Mouse (Mus musculus) MEL (cell line): ENCODE measurements around the gene Tcl1b1. TPM values are rescaled to one million over a fixed set of nuclear protein-coding genes. Genes with fewer than 3 reads are reported as not detected.
"Not testable (repeated sequence)": the region's sequence is repeated elsewhere in the genome, so short reads cannot be mapped to it uniquely, and the experiment has no call there.

Experiments used
- DNase-seq: peaks from one replicate; pipeline ENCODE4 v3.0.0; 2011; ENCODE audit warnings: low read depth, low spot score
- H3K27ac ChIP-seq: 2 replicates; pipeline ENCODE4 v1.5.1; 2012; ENCODE audit warnings: low read depth, mild to moderate bottlenecking, control low read depth, low read length, moderate library complexity; ENCODE audit not compliant: control insufficient read depth
- H3K27me3 ChIP-seq, 2 experiments: fragments of 150-350 bp in 1 of 2; sonication (generic) in 1 of 2; 2 replicates each; pipeline ENCODE4 v1.6.1; 2012; ENCODE audit warnings: low read length in 2 of 2, mild to moderate bottlenecking in 2 of 2, improper control_type of control experiment in 1 of 2, moderate library complexity in 1 of 2; ENCODE audit not compliant: insufficient read depth in 2 of 2, control insufficient read depth in 1 of 2
- H3K36me3 ChIP-seq, 2 experiments: 2 replicates each; pipeline ENCODE4 v1.6.1; 2012 to 2014; ENCODE audit warnings: low read length in 2 of 2, improper control_type of control experiment in 1 of 2, inconsistent platforms in 1 of 2, mild to moderate bottlenecking in 1 of 2; ENCODE audit not compliant: insufficient read depth in 2 of 2, control insufficient read depth in 1 of 2
- H3K4me1 ChIP-seq, 2 experiments: fragments of 150-350 bp in 1 of 2; sonication (generic) in 1 of 2; 2 replicates each; pipeline ENCODE4 v1.6.1; 2012; ENCODE audit warnings: low read length in 2 of 2, improper control_type of control experiment in 1 of 2, mild to moderate bottlenecking in 1 of 2; ENCODE audit not compliant: insufficient read depth in 2 of 2, control insufficient read depth in 1 of 2
- H3K4me3 ChIP-seq, 2 experiments: fragments of 150-350 bp in 1 of 2; sonication (generic) in 1 of 2; 2 replicates each; pipeline ENCODE4 v1.5.1; 2012; ENCODE audit warnings: low read depth in 2 of 2, low read length in 2 of 2, mild to moderate bottlenecking in 2 of 2, moderate library complexity in 2 of 2, control low read depth in 1 of 2, improper control_type of control experiment in 1 of 2; ENCODE audit not compliant: control insufficient read depth in 1 of 2, insufficient read depth in 1 of 2
- H3K79me2 ChIP-seq: 2 replicates; pipeline ENCODE4 v1.6.1; 2012; ENCODE audit warnings: mild to moderate bottlenecking, low read length, moderate library complexity; ENCODE audit not compliant: control insufficient read depth, poor library complexity, insufficient read depth
- H3K9ac ChIP-seq: 2 replicates; pipeline ENCODE4 v1.6.1; 2012; ENCODE audit warnings: low read depth, mild to moderate bottlenecking, control low read depth, low read length, moderate library complexity; ENCODE audit not compliant: control insufficient read depth, poor library complexity, severe bottlenecking
- H3K9me3 ChIP-seq: fragments of 150-350 bp; sonication (generic); replicated peaks from 2 replicates; pipeline ENCODE4 v1.6.1; 2012; ENCODE audit warnings: mild to moderate bottlenecking, low read length, improper control_type of control experiment, moderate library complexity; ENCODE audit not compliant: insufficient read depth
- CHD1 ChIP-seq: IDR thresholded peaks from 2 replicates; pipeline ENCODE4 v1.6.1; 2012; ENCODE audit warnings: low read depth, mild to moderate bottlenecking, inconsistent platforms, low read length, improper control_type of control experiment
- CTCF ChIP-seq, 3 experiments: IDR thresholded peaks in 2 of 3; conservative IDR thresholded peaks in 1 of 3; 2 replicates each; pipeline ENCODE4 v1.5.1; 2011 to 2012; ENCODE audit warnings: low read length in 3 of 3, low read depth in 2 of 3, mild to moderate bottlenecking in 2 of 3, improper control_type of control experiment in 1 of 3, inconsistent platforms in 1 of 3, mixed read lengths in 1 of 3, moderate library complexity in 1 of 3; ENCODE audit not compliant: control insufficient read depth in 1 of 3, insufficient read depth in 1 of 3, poor library complexity in 1 of 3, severe bottlenecking in 1 of 3
- E2F4 ChIP-seq: IDR thresholded peaks from 2 replicates; pipeline ENCODE4 v1.6.1; 2011; ENCODE audit warnings: low read depth, low read length, improper control_type of control experiment, borderline replicate concordance
- ETS1 ChIP-seq: IDR thresholded peaks from 2 replicates; pipeline ENCODE4 v1.6.1; 2012; ENCODE audit warnings: low read depth, mild to moderate bottlenecking, inconsistent platforms, low read length, improper control_type of control experiment, moderate library complexity
- GABPA ChIP-seq: IDR thresholded peaks from 2 replicates; pipeline ENCODE4 v1.6.1; 2012; ENCODE audit warnings: low read depth, mild to moderate bottlenecking, inconsistent platforms, low read length, improper control_type of control experiment, moderate library complexity
- JUND ChIP-seq: IDR thresholded peaks from 2 replicates; pipeline ENCODE4 v1.6.1; 2011; ENCODE audit warnings: low read depth, mild to moderate bottlenecking, improper control_type of control experiment, low read length
- KAT2A ChIP-seq: conservative IDR thresholded peaks from 2 replicates; pipeline ENCODE4 v1.6.1; 2012; ENCODE audit warnings: low read depth, low read length, improper control_type of control experiment, inconsistent platforms
- MAFK ChIP-seq: IDR thresholded peaks from 2 replicates; pipeline ENCODE4 v1.6.1; 2011; ENCODE audit warnings: low read depth, mild to moderate bottlenecking, low read length, improper control_type of control experiment, borderline replicate concordance
- MAZ ChIP-seq: IDR thresholded peaks from 2 replicates; pipeline ENCODE4 v1.6.1; 2012; ENCODE audit warnings: low read depth, mild to moderate bottlenecking, inconsistent platforms, low read length, improper control_type of control experiment
- MXI1 ChIP-seq: IDR thresholded peaks from 2 replicates; pipeline ENCODE4 v1.6.1; 2011; ENCODE audit warnings: mild to moderate bottlenecking, low read depth, low read length, improper control_type of control experiment
- POLR2A ChIP-seq, 2 experiments: IDR thresholded peaks; 2 replicates each; pipeline ENCODE4 v1.6.1; 2011 to 2012; ENCODE audit warnings: low read length in 2 of 2, mild to moderate bottlenecking in 2 of 2, control low read depth in 1 of 2, improper control_type of control experiment in 1 of 2, low read depth in 1 of 2, moderate library complexity in 1 of 2; ENCODE audit not compliant: control insufficient read depth in 1 of 2, insufficient read depth in 1 of 2, poor library complexity in 1 of 2
- POLR2AphosphoS5 ChIP-seq: IDR thresholded peaks from 2 replicates; pipeline ENCODE4 v1.6.1; 2012; ENCODE audit warnings: low read depth, borderline replicate concordance, mild to moderate bottlenecking, inconsistent platforms, low read length, moderate library complexity, mixed read lengths
- RCOR1 ChIP-seq: IDR thresholded peaks from 2 replicates; pipeline ENCODE4 v1.6.1; 2012; ENCODE audit warnings: low read depth, mild to moderate bottlenecking, inconsistent platforms, low read length, improper control_type of control experiment
- SIN3A ChIP-seq: IDR thresholded peaks from 2 replicates; pipeline ENCODE4 v1.6.1; 2012; ENCODE audit warnings: low read length, improper control_type of control experiment, inconsistent platforms
- TAL1 ChIP-seq: IDR thresholded peaks from 2 replicates; pipeline ENCODE4 v1.6.1; 2012; ENCODE audit warnings: mild to moderate bottlenecking, inconsistent platforms, low read length, moderate library complexity, mixed read lengths
- TBP ChIP-seq: IDR thresholded peaks from 2 replicates; pipeline ENCODE4 v1.8.0; 2011; ENCODE audit warnings: low read depth, low read length, improper control_type of control experiment
- TCF12 ChIP-seq: IDR thresholded peaks from 2 replicates; pipeline ENCODE4 v1.6.1; 2014; ENCODE audit warnings: low read depth, mild to moderate bottlenecking, inconsistent platforms, low read length, improper control_type of control experiment, moderate library complexity
- UBTF ChIP-seq: IDR thresholded peaks from 2 replicates; pipeline ENCODE4 v1.6.1; 2012; ENCODE audit warnings: low read depth, mild to moderate bottlenecking, inconsistent platforms, low read length, improper control_type of control experiment, moderate library complexity, borderline replicate concordance; ENCODE audit not compliant: insufficient read depth
- USF2 ChIP-seq, 2 experiments: IDR thresholded peaks; 2 replicates each; pipeline ENCODE4 v1.6.1; 2011 to 2012; ENCODE audit warnings: improper control_type of control experiment in 2 of 2, low read length in 2 of 2, borderline replicate concordance in 1 of 2, inconsistent platforms in 1 of 2, low read depth in 1 of 2, mild to moderate bottlenecking in 1 of 2; ENCODE audit not compliant: insufficient read depth in 1 of 2
- ZKSCAN1 ChIP-seq: IDR thresholded peaks from 2 replicates; pipeline ENCODE4 v1.6.1; 2012; ENCODE audit warnings: low read depth, mild to moderate bottlenecking, inconsistent platforms, low read length, improper control_type of control experiment, moderate library complexity
- ZMIZ1 ChIP-seq: IDR thresholded peaks from 2 replicates; pipeline ENCODE4 v1.6.1; 2012; ENCODE audit warnings: low read depth, mild to moderate bottlenecking, inconsistent platforms, low read length, improper control_type of control experiment, moderate library complexity
- polyA plus RNA-seq, 2 experiments: library from polyadenylated mRNA; stranded (reverse) in 1 of 2; unstranded in 1 of 2; fragments of >175 nt in 1 of 2; fragments of >200 nt in 1 of 2; gene quantifications; 2 replicates each; pipeline versions ENCODE4 v1.2.1 to v1.2.4; 2012; ENCODE audit warnings: low replicate concordance in 2 of 2, low read depth in 1 of 2; ENCODE audit not compliant: insufficient read length in 2 of 2, insufficient read depth in 1 of 2, missing spikeins in 1 of 2
- total RNA-seq: library from RNA; depleted of rRNA; stranded (reverse); fragments of 300-350 nt; gene quantifications from 2 replicates; pipeline ENCODE4 v1.2.3, GENCODE M21; 2012

Tcl1b1 gene
- total and polyA plus RNA-seq, 3 experiments = not detected

DNA sequence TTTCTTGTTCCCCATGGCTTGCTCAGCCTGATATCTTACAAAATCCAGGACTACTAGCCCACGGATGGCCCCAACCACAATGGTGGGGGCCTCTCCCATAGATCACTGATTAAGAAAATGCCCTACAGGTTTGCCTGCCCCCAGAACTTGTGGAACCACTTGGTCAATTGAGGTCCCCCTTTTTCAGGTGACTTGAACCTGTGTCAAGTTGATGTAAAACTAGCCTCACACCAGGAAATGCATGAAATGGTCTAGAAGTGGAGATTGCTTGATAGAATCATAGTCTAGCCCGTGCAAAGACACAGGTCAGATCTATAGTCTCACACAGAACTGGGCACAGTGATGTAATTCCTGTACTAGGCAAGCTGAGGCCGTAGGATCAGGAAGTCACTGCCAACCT is 13.8 kb upstream of the Tcl1b1 start, which contains the start of gene Tcl1b2:
Gene Tcl1b2 (plus strand): TSS at position 301 of the 400 bp plus-strand sequence.
- Histone ChIP-seq H3K9ac (no peak within 1 kb of the TSS), H3K79me2 (no peaks in the 10 kb centered on the region), H3K36me3 (no peaks in the 10 kb centered on the region), H3K27ac (no peak within 1 kb of the TSS), H3K4me1 (no peaks in the 10 kb centered on the region), H3K9me3 (no peaks in the 10 kb centered on the region), H3K27me3 (no peaks in the 10 kb centered on the region), H3K4me3 (no peak within 1 kb of the TSS)
- TF ChIP-seq CHD1 (no peak), USF2 (IDR thresholded peaks at IDR 0.05; ENCODE audit: borderline replicate concordance in 1 of 2, insufficient read depth in 1 of 2, low read depth in 1 of 2, low read length in 2 of 2) (no peak), TAL1 (no peak), GABPA (no peak), ZMIZ1 (no peak), TCF12 (no peak), RCOR1 (no peak), CTCF (IDR thresholded peaks at IDR 0.05 in 2 of 3, conservative IDR thresholded peaks at IDR 0.05 in 1 of 3; ENCODE audit: control insufficient read depth in 1 of 3, insufficient read depth in 1 of 3, low read depth in 2 of 3, low read length in 3 of 3, poor library complexity in 1 of 3, severe bottlenecking in 1 of 3) (no peak), ZKSCAN1 (no peak)
- DNase-seq = no peak

DNA sequence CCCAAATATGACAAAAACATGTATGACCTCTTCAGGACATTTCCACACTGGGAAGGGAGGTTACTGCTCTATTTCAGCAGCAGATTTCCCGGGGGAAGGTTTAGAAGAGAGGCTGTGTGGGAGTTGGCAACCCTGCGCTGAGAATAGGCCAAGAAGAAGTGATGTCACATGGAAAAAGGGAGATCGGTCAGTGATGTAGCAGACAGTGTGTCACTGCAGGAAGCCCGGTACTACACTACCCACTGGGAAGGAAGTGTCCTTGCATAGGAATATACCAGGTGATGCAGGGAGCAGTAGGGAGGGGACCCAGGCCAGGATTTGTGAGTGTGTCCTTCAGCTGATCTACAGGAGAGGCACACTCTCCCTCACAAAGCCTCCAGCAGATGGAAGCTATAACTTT is 4.2 kb upstream of the Tcl1b1 start:
- not testable (repeated sequence) for H3K4me1 ChIP-seq, H3K27me3 ChIP-seq, H3K4me3 ChIP-seq, H3K9me3 ChIP-seq, H3K9ac ChIP-seq, H3K36me3 ChIP-seq, H3K79me2 ChIP-seq, DNase-seq, H3K27ac ChIP-seq

DNA sequence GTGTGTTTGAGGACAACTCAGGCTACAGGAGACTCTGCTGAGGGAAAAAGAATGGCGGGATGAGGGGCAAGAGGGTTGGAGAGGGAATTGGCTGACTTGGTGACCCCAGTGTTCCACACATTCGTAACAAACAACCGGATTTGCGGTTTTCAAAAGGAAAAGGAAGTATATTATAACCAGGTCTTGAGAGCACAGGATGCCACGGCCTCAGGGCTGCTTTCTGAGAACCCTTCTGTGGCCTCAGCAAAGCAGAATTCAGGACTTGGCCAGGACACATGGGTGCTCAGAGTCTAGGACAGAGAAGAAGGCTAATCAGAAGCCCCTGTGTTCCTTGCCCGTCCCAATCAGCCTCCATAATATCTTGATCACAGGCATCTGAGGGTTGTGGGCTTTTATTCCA is 648 bp upstream of the Tcl1b1 start:
- H3K27ac ChIP-seq = no peak overlapping the region
- no peak for TF ChIP-seq ETS1
- no peak for TF ChIP-seq MAZ
- no peak for TF ChIP-seq SIN3A
- no peak for TF ChIP-seq KAT2A
- no peak for TF ChIP-seq TCF12
- TF ChIP-seq MAFK = no peak
- no peak for TF ChIP-seq USF2 (IDR thresholded peaks at IDR 0.05; ENCODE audit: borderline replicate concordance in 1 of 2, insufficient read depth in 1 of 2, low read depth in 1 of 2, low read length in 2 of 2)
- TF ChIP-seq TAL1 = no peak
- TF ChIP-seq UBTF = no peak
- no peak for TF ChIP-seq TBP
- no peak for TF ChIP-seq POLR2A (IDR thresholded peaks at IDR 0.05; ENCODE audit: control insufficient read depth in 1 of 2, insufficient read depth in 1 of 2, low read depth in 1 of 2, low read length in 2 of 2, poor library complexity in 1 of 2)
- no peak for TF ChIP-seq GABPA
- no peak for TF ChIP-seq RCOR1
- TF ChIP-seq JUND = no peak
- no peak for TF ChIP-seq MXI1
- no peak for TF ChIP-seq POLR2AphosphoS5
- TF ChIP-seq ZKSCAN1 = no peak
- no peak for TF ChIP-seq E2F4
- TF ChIP-seq, all 39 proteins: peak for 0
- no peaks in the 10 kb centered on the region for H3K4me1 ChIP-seq
- H3K27me3 ChIP-seq = no peaks in the 10 kb centered on the region
- H3K4me3 ChIP-seq = no peak overlapping the region
- no peaks in the 10 kb centered on the region for H3K79me2 ChIP-seq
- H3K36me3 ChIP-seq = no peaks in the 10 kb centered on the region
- no peaks in the 10 kb centered on the region for H3K9me3 ChIP-seq
- no peak for DNase-seq
- no peak overlapping the region for H3K9ac ChIP-seq
